Mouse (Mus musculus) MEL (cell line): Measurements from ENCODE around the gene Chkb. TPM values are rescaled to one million over a fixed set of nuclear protein-coding genes. Genes with fewer than 3 reads are reported as not detected.

ENCODE experiments used
- DNase-seq: peaks from one replicate; pipeline ENCODE4 v3.0.0; 2011; ENCODE audit warnings: low read depth, low spot score
- H3K27ac ChIP-seq: 2 replicates; pipeline ENCODE4 v1.5.1; 2012; ENCODE audit warnings: low read depth, mild to moderate bottlenecking, control low read depth, low read length, moderate library complexity; ENCODE audit not compliant: control insufficient read depth
- H3K27me3 ChIP-seq, 2 experiments: fragments of 150-350 bp in 1 of 2; sonication (generic) in 1 of 2; 2 replicates each; pipeline ENCODE4 v1.6.1; 2012; ENCODE audit warnings: low read length in 2 of 2, mild to moderate bottlenecking in 2 of 2, improper control_type of control experiment in 1 of 2, moderate library complexity in 1 of 2; ENCODE audit not compliant: insufficient read depth in 2 of 2, control insufficient read depth in 1 of 2
- H3K36me3 ChIP-seq, 2 experiments: 2 replicates each; pipeline ENCODE4 v1.6.1; 2012 to 2014; ENCODE audit warnings: low read length in 2 of 2, improper control_type of control experiment in 1 of 2, inconsistent platforms in 1 of 2, mild to moderate bottlenecking in 1 of 2; ENCODE audit not compliant: insufficient read depth in 2 of 2, control insufficient read depth in 1 of 2
- H3K4me1 ChIP-seq, 2 experiments: fragments of 150-350 bp in 1 of 2; sonication (generic) in 1 of 2; 2 replicates each; pipeline ENCODE4 v1.6.1; 2012; ENCODE audit warnings: low read length in 2 of 2, improper control_type of control experiment in 1 of 2, mild to moderate bottlenecking in 1 of 2; ENCODE audit not compliant: insufficient read depth in 2 of 2, control insufficient read depth in 1 of 2
- H3K4me3 ChIP-seq, 2 experiments: fragments of 150-350 bp in 1 of 2; sonication (generic) in 1 of 2; 2 replicates each; pipeline ENCODE4 v1.5.1; 2012; ENCODE audit warnings: low read depth in 2 of 2, low read length in 2 of 2, mild to moderate bottlenecking in 2 of 2, moderate library complexity in 2 of 2, control low read depth in 1 of 2, improper control_type of control experiment in 1 of 2; ENCODE audit not compliant: control insufficient read depth in 1 of 2, insufficient read depth in 1 of 2
- H3K79me2 ChIP-seq: 2 replicates; pipeline ENCODE4 v1.6.1; 2012; ENCODE audit warnings: mild to moderate bottlenecking, low read length, moderate library complexity; ENCODE audit not compliant: control insufficient read depth, poor library complexity, insufficient read depth
- H3K9ac ChIP-seq: 2 replicates; pipeline ENCODE4 v1.6.1; 2012; ENCODE audit warnings: low read depth, mild to moderate bottlenecking, control low read depth, low read length, moderate library complexity; ENCODE audit not compliant: control insufficient read depth, poor library complexity, severe bottlenecking
- H3K9me3 ChIP-seq: fragments of 150-350 bp; sonication (generic); replicated peaks from 2 replicates; pipeline ENCODE4 v1.6.1; 2012; ENCODE audit warnings: mild to moderate bottlenecking, low read length, improper control_type of control experiment, moderate library complexity; ENCODE audit not compliant: insufficient read depth
- BHLHE40 ChIP-seq: IDR thresholded peaks from 2 replicates; pipeline ENCODE4 v1.6.1; 2012; ENCODE audit warnings: low read depth, mild to moderate bottlenecking, inconsistent platforms, low read length, improper control_type of control experiment, borderline replicate concordance
- E2F4 ChIP-seq: IDR thresholded peaks from 2 replicates; pipeline ENCODE4 v1.6.1; 2011; ENCODE audit warnings: low read depth, low read length, improper control_type of control experiment, borderline replicate concordance
- EP300 ChIP-seq, 2 experiments: IDR thresholded peaks; 2 replicates each; pipeline ENCODE4 v1.6.1; 2011; ENCODE audit warnings: improper control_type of control experiment in 2 of 2, low read length in 2 of 2, low read depth in 1 of 2, mild to moderate bottlenecking in 1 of 2
- JUND ChIP-seq: IDR thresholded peaks from 2 replicates; pipeline ENCODE4 v1.6.1; 2011; ENCODE audit warnings: low read depth, mild to moderate bottlenecking, improper control_type of control experiment, low read length
- KAT2A ChIP-seq: conservative IDR thresholded peaks from 2 replicates; pipeline ENCODE4 v1.6.1; 2012; ENCODE audit warnings: low read depth, low read length, improper control_type of control experiment, inconsistent platforms
- MAZ ChIP-seq: IDR thresholded peaks from 2 replicates; pipeline ENCODE4 v1.6.1; 2012; ENCODE audit warnings: low read depth, mild to moderate bottlenecking, inconsistent platforms, low read length, improper control_type of control experiment
- MEF2A ChIP-seq: IDR thresholded peaks from 2 replicates; pipeline ENCODE4 v1.6.1; 2014; ENCODE audit warnings: low read depth, mild to moderate bottlenecking, inconsistent platforms, low read length, improper control_type of control experiment; ENCODE audit not compliant: poor library complexity, insufficient replicate concordance, severe bottlenecking; ENCODE audit errors: extremely low read depth
- NRF1 ChIP-seq: IDR thresholded peaks from 2 replicates; pipeline ENCODE4 v1.6.1; 2014; ENCODE audit warnings: low read depth, mild to moderate bottlenecking, inconsistent platforms, low read length, improper control_type of control experiment, moderate library complexity; ENCODE audit not compliant: poor library complexity, insufficient read depth, severe bottlenecking
- POLR2AphosphoS2 ChIP-seq: IDR thresholded peaks from 2 replicates; pipeline ENCODE4 v1.6.1; 2011; ENCODE audit warnings: low read length, improper control_type of control experiment
- POLR2AphosphoS5 ChIP-seq: IDR thresholded peaks from 2 replicates; pipeline ENCODE4 v1.6.1; 2012; ENCODE audit warnings: low read depth, borderline replicate concordance, mild to moderate bottlenecking, inconsistent platforms, low read length, moderate library complexity, mixed read lengths
- RCOR1 ChIP-seq: IDR thresholded peaks from 2 replicates; pipeline ENCODE4 v1.6.1; 2012; ENCODE audit warnings: low read depth, mild to moderate bottlenecking, inconsistent platforms, low read length, improper control_type of control experiment
- TAL1 ChIP-seq: IDR thresholded peaks from 2 replicates; pipeline ENCODE4 v1.6.1; 2012; ENCODE audit warnings: mild to moderate bottlenecking, inconsistent platforms, low read length, moderate library complexity, mixed read lengths
- TBP ChIP-seq: IDR thresholded peaks from 2 replicates; pipeline ENCODE4 v1.8.0; 2011; ENCODE audit warnings: low read depth, low read length, improper control_type of control experiment
- ZMIZ1 ChIP-seq: IDR thresholded peaks from 2 replicates; pipeline ENCODE4 v1.6.1; 2012; ENCODE audit warnings: low read depth, mild to moderate bottlenecking, inconsistent platforms, low read length, improper control_type of control experiment, moderate library complexity
- ZNF384 ChIP-seq: IDR thresholded peaks from 2 replicates; pipeline ENCODE4 v1.6.1; 2012; ENCODE audit warnings: low read depth, mild to moderate bottlenecking, inconsistent platforms, low read length, improper control_type of control experiment
- polyA plus RNA-seq, 2 experiments: library from polyadenylated mRNA; stranded (reverse) in 1 of 2; unstranded in 1 of 2; fragments of >175 nt in 1 of 2; fragments of >200 nt in 1 of 2; gene quantifications; 2 replicates each; pipeline versions ENCODE4 v1.2.1 to v1.2.4; 2012; ENCODE audit warnings: low replicate concordance in 2 of 2, low read depth in 1 of 2; ENCODE audit not compliant: insufficient read length in 2 of 2, insufficient read depth in 1 of 2, missing spikeins in 1 of 2
- total RNA-seq: library from RNA; depleted of rRNA; stranded (reverse); fragments of 300-350 nt; gene quantifications from 2 replicates; pipeline ENCODE4 v1.2.3, GENCODE M21; 2012

Gene Chkb
- total and polyA plus RNA-seq, 3 experiments, result 19.3 to 51.3 TPM; not detected in 1

- Histone ChIP-seq H3K9ac (no peak overlapping the region), H3K9me3 (no peaks in the 10 kb centered on the region), H3K4me1 (0 out of 4 replicates have a peak, but pooled peaks cover 0 to 5% of the 10 kb centered on the region in 2 experiments)
- TF ChIP-seq RCOR1, result 0 out of 2 replicates have a peak, but pooled peaks have one; percentile 14
- TF ChIP-seq ZMIZ1, result no peak
- TF ChIP-seq ZNF384, result peak; percentile 23; the same call in 1 of the 2 replicates
- TF ChIP-seq, all 39 proteins: peak for 2
- Histone ChIP-seq H3K79me2 (no peaks in the 10 kb centered on the region; the same call in 1 of the 2 replicates), H3K36me3 (peaks cover 0 to 3% of the 10 kb centered on the region in 2 experiments; a peak in 1 of 4 replicates), H3K4me3 (no peak overlapping the region), H3K27me3 (no peaks in the 10 kb centered on the region; a peak in 1 of 4 replicates), H3K27ac (no peak overlapping the region)
- peak; percentile 53 for DNase-seq
These were observed 4.4 kb upstream of the Chkb start for GRCm38 (mm10) chr15:89434136-89434535.

GRCm38 (mm10) chr15:89432946-89433345 is 3.2 kb upstream of the Chkb start:
- H3K36me3 ChIP-seq, result peaks cover 0 to 3% of the 10 kb centered on the region in 2 experiments; a peak in 1 of 4 replicates
- H3K27me3 ChIP-seq, result no peaks in the 10 kb centered on the region
- no peak overlapping the region for H3K9ac ChIP-seq
- peaks cover 0 to 5% of the 10 kb centered on the region in 2 experiments; a peak in 1 of 4 replicates for H3K4me1 ChIP-seq
- H3K9me3 ChIP-seq, result no peaks in the 10 kb centered on the region
- H3K27ac ChIP-seq, result no peak overlapping the region
- no peak overlapping the region for H3K4me3 ChIP-seq
- TF ChIP-seq MAZ, result no peak
- no peak for TF ChIP-seq TAL1
- TF ChIP-seq POLR2AphosphoS2, result no peak
- no peak for TF ChIP-seq NRF1
- TF ChIP-seq EP300 (IDR thresholded peaks at IDR 0.05; ENCODE audit: low read depth in 1 of 2, low read length in 2 of 2), result no peak
- no peak for TF ChIP-seq MEF2A
- no peak for TF ChIP-seq TBP
- TF ChIP-seq JUND, result no peak
- no peak for TF ChIP-seq KAT2A
- no peak for TF ChIP-seq BHLHE40
- TF ChIP-seq POLR2AphosphoS5, result no peak
- TF ChIP-seq E2F4, result no peak
- TF ChIP-seq ZNF384, result no peak
- no peak for DNase-seq
- no peaks in the 10 kb centered on the region; the same call in 1 of the 2 replicates for H3K79me2 ChIP-seq
